Mouse (Mus musculus): ENCODE measurements around the gene Pdxk. TPM values are rescaled to one million over a fixed set of nuclear protein-coding genes. Genes with fewer than 3 reads are reported as not detected.
A peak's percentile ranks its signal among the peaks of the same experiment; 100 is the strongest.

The Pdxk gene
- polyA plus RNA-seq, 1 experiment = 4.1 TPM

DNA sequence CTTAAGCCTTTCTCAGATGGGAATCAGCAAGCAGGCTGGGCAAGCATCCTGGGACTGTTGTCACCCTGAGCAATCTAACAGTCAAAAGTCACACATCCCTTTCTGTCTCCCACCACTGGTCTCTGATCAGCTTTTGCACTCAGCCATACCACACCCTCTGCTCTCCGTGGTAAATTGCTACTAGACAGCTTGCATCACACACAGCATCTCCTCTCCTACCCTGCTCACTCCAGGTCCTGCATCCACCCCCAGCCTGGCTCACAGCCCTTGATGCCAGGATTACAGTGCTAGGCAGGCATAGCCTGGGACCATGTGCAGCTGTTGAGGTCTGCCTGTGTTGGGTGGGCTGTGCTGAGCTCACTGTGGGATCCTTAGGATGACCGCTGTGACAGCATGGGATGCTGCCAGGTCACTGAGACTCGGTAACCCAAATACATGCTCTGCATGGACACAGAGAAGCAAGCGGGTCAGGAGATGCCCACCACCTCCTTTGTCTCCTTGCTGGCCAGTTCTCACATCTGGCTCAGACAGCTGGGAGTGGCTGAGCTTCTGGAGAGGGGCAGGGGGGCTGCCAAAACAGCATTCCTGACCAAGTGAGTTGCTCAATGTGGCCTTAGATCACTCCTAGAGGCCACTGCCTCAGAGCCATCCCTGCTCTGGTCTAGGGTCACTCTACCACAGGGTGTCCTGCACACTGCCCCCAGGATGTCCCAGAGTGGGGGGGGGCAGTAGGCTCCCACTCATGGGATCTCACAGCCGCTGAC is 6.2 kb downstream of the Pdxk start:
- TF ChIP-seq CTCF (IDR thresholded peaks at IDR 0.05; ENCODE audit: control insufficient read depth, insufficient read depth, insufficient replicate concordance, low read depth, low read length) = no peak
- no peak for TF ChIP-seq POLR2A (IDR thresholded peaks at IDR 0.05; ENCODE audit: control insufficient read depth, low read depth, low read length)

GRCm38 (mm10) chr10:78457495-78458347 is 7.1 kb downstream of the Pdxk start:
- Histone ChIP-seq H3K4me1 (ENCODE audit: control insufficient read depth, insufficient read depth, low read length) (no peaks in the 10 kb centered on the region; the same call in 1 of the 2 replicates), H3K27me3 (ENCODE audit: control insufficient read depth, insufficient read depth, low read length) (no peaks in the 10 kb centered on the region), H3K4me3 (ENCODE audit: control insufficient read depth, low read depth, low read length) (no peak overlapping the region), H3K36me3 (ENCODE audit: control insufficient read depth, insufficient read depth, low read length) (no peaks in the 10 kb centered on the region), H3K27ac (ENCODE audit: control insufficient read depth, insufficient read depth, low read depth, low read length) (0 out of 2 replicates have a peak overlapping the region, but pooled peaks have one; percentile 29)
- TF ChIP-seq CTCF (IDR thresholded peaks at IDR 0.05; ENCODE audit: control insufficient read depth, insufficient read depth, insufficient replicate concordance, low read depth, low read length) (no peak), POLR2A (IDR thresholded peaks at IDR 0.05; ENCODE audit: control insufficient read depth, low read depth, low read length) (no peak)

More for the DNA sequence above, 6.2 kb downstream of the Pdxk start:
- H3K27ac ChIP-seq (ENCODE audit: control insufficient read depth, insufficient read depth, low read depth, low read length) = no peak overlapping the region; the same call in 1 of the 2 replicates
- no peaks in the 10 kb centered on the region for H3K27me3 ChIP-seq (ENCODE audit: control insufficient read depth, insufficient read depth, low read length)
- no peaks in the 10 kb centered on the region for H3K36me3 ChIP-seq (ENCODE audit: control insufficient read depth, insufficient read depth, low read length)
- H3K4me3 ChIP-seq (ENCODE audit: control insufficient read depth, low read depth, low read length) = no peak overlapping the region
- no peaks in the 10 kb centered on the region; the same call in 1 of the 2 replicates for H3K4me1 ChIP-seq (ENCODE audit: control insufficient read depth, insufficient read depth, low read length)

- H3K27ac ChIP-seq (ENCODE audit: control insufficient read depth, insufficient read depth, low read depth, low read length) = no peak overlapping the region
- H3K36me3 ChIP-seq (ENCODE audit: control insufficient read depth, insufficient read depth, low read length) = no peaks in the 10 kb centered on the region
- TF ChIP-seq POLR2A (IDR thresholded peaks at IDR 0.05; ENCODE audit: control insufficient read depth, low read depth, low read length) = no peak
- TF ChIP-seq CTCF (IDR thresholded peaks at IDR 0.05; ENCODE audit: control insufficient read depth, insufficient read depth, insufficient replicate concordance, low read depth, low read length) = no peak
- H3K4me1 ChIP-seq (ENCODE audit: control insufficient read depth, insufficient read depth, low read length) = no peaks in the 10 kb centered on the region; the same call in 1 of the 2 replicates
- no peaks in the 10 kb centered on the region for H3K27me3 ChIP-seq (ENCODE audit: control insufficient read depth, insufficient read depth, low read length)
- H3K4me3 ChIP-seq (ENCODE audit: control insufficient read depth, low read depth, low read length) = no peak overlapping the region
Measured at GRCm38 (mm10) chr10:78456696-78457095, 8.1 kb downstream of the Pdxk start.

DNA sequence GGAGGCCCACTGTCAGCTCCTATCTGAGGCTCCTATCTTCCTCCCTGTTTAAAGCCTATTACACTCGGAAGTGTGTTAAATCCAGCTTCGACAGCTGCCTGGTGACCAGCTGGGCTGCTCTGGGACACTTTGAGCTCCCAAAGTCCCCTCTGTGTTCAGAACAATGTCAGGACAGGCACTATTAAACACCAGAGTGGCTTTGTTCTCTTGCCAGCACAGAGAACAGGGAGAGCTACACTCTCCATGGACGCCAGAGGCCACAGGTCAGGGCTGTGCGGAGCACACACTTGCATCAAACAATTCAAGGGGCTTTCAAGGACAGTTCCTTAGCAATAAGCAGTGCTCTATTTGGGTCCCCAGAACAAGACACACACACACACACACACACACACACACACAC is 12.1 kb downstream of the Pdxk start:
- H3K27me3 ChIP-seq (ENCODE audit: control insufficient read depth, insufficient read depth, low read length) = no peaks in the 10 kb centered on the region
- H3K4me1 ChIP-seq (ENCODE audit: control insufficient read depth, insufficient read depth, low read length) = no peaks in the 10 kb centered on the region; the same call in none of the 2 replicates
- H3K36me3 ChIP-seq (ENCODE audit: control insufficient read depth, insufficient read depth, low read length) = no peaks in the 10 kb centered on the region
- H3K4me3 ChIP-seq (ENCODE audit: control insufficient read depth, low read depth, low read length) = no peak overlapping the region
- H3K27ac ChIP-seq (ENCODE audit: control insufficient read depth, insufficient read depth, low read depth, low read length) = peak overlapping the region; percentile 36; the same call in 1 of the 2 replicates
- TF ChIP-seq CTCF (IDR thresholded peaks at IDR 0.05; ENCODE audit: control insufficient read depth, insufficient read depth, insufficient replicate concordance, low read depth, low read length) (no peak), POLR2A (IDR thresholded peaks at IDR 0.05; ENCODE audit: control insufficient read depth, low read depth, low read length) (no peak)

GRCm38 (mm10) chr10:78450761-78451160 is 14.0 kb downstream of the Pdxk start:
- no peak for TF ChIP-seq POLR2A (IDR thresholded peaks at IDR 0.05; ENCODE audit: control insufficient read depth, low read depth, low read length)
- TF ChIP-seq CTCF (IDR thresholded peaks at IDR 0.05; ENCODE audit: control insufficient read depth, insufficient read depth, insufficient replicate concordance, low read depth, low read length) = no peak
- H3K4me3 ChIP-seq (ENCODE audit: control insufficient read depth, low read depth, low read length) = no peak overlapping the region
- no peaks in the 10 kb centered on the region for H3K36me3 ChIP-seq (ENCODE audit: control insufficient read depth, insufficient read depth, low read length)
- H3K4me1 ChIP-seq (ENCODE audit: control insufficient read depth, insufficient read depth, low read length) = no peaks in the 10 kb centered on the region; the same call in none of the 2 replicates
- no peak overlapping the region for H3K27ac ChIP-seq (ENCODE audit: control insufficient read depth, insufficient read depth, low read depth, low read length)
- no peaks in the 10 kb centered on the region for H3K27me3 ChIP-seq (ENCODE audit: control insufficient read depth, insufficient read depth, low read length)

GRCm38 (mm10) chr10:78447396-78447795 is 17.4 kb downstream of the Pdxk start:
- no peak overlapping the region for H3K4me3 ChIP-seq (ENCODE audit: control insufficient read depth, low read depth, low read length)
- TF ChIP-seq POLR2A (IDR thresholded peaks at IDR 0.05; ENCODE audit: control insufficient read depth, low read depth, low read length) = no peak
- TF ChIP-seq CTCF (IDR thresholded peaks at IDR 0.05; ENCODE audit: control insufficient read depth, insufficient read depth, insufficient replicate concordance, low read depth, low read length) = no peak
- H3K36me3 ChIP-seq (ENCODE audit: control insufficient read depth, insufficient read depth, low read length) = no peaks in the 10 kb centered on the region
- H3K4me1 ChIP-seq (ENCODE audit: control insufficient read depth, insufficient read depth, low read length) = no peaks in the 10 kb centered on the region; the same call in none of the 2 replicates
- no peak overlapping the region for H3K27ac ChIP-seq (ENCODE audit: control insufficient read depth, insufficient read depth, low read depth, low read length)
- no peaks in the 10 kb centered on the region for H3K27me3 ChIP-seq (ENCODE audit: control insufficient read depth, insufficient read depth, low read length)

DNA sequence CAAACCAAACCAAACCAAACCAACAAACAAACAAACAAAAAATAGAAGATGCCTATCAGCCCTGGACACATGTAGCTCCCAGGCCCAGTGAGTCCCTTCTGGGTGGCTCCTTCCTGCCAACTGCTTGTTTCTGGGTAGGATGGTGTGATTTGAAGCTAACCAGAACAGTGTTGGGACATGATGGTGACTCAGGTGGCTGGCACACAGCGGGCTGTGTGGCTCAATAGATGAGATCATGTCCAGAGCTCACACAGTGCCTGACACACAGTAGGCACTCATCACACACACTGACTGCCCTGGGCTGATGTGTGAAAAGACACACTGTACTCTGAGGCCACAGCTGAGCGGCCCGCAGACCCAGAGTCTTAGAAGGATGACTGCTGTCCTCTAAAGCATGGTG is 18.6 kb downstream of the Pdxk start:
- no peak overlapping the region for H3K4me3 ChIP-seq (ENCODE audit: control insufficient read depth, low read depth, low read length)
- no peak overlapping the region for H3K27ac ChIP-seq (ENCODE audit: control insufficient read depth, insufficient read depth, low read depth, low read length)
- no peaks in the 10 kb centered on the region for H3K36me3 ChIP-seq (ENCODE audit: control insufficient read depth, insufficient read depth, low read length)
- H3K4me1 ChIP-seq (ENCODE audit: control insufficient read depth, insufficient read depth, low read length) = no peaks in the 10 kb centered on the region; the same call in none of the 2 replicates
- no peaks in the 10 kb centered on the region for H3K27me3 ChIP-seq (ENCODE audit: control insufficient read depth, insufficient read depth, low read length)
- TF ChIP-seq CTCF (IDR thresholded peaks at IDR 0.05; ENCODE audit: control insufficient read depth, insufficient read depth, insufficient replicate concordance, low read depth, low read length) (no peak), POLR2A (IDR thresholded peaks at IDR 0.05; ENCODE audit: control insufficient read depth, low read depth, low read length) (no peak)
